Mouse (Mus musculus): ENCODE measurements around the gene Cntnap2. TPM values are rescaled to one million over a fixed set of nuclear protein-coding genes. Genes with fewer than 3 reads are reported as not detected.
"Not testable (repeated sequence)": the region's sequence is repeated elsewhere in the genome, so short reads cannot be mapped to it uniquely, and the experiment has no call there.

The Cntnap2 gene
- total RNA-seq, 2 experiments from 2014 or later: 0.76 to 2.0 TPM

DNA sequence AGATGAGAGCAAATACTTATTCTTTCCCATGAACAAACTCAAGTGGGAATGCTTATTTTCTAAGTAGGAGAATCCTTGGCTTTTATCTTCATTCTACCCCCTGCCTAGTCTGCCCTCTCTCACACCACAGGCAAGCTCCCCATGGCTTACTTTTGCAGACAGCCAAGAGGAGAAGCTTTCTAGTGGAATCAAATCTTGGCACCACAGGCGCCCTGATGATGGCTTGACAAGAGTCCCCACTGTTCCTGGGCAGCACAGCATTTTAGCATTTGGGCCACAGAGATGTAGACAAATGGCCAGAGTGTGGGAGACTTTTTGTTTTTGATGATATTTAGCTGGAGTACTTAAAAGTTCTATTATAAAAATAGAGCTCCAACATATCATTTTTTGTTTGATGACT is 1204.0 kb downstream of the Cntnap2 start:
- DNase-seq: no peak

DNA sequence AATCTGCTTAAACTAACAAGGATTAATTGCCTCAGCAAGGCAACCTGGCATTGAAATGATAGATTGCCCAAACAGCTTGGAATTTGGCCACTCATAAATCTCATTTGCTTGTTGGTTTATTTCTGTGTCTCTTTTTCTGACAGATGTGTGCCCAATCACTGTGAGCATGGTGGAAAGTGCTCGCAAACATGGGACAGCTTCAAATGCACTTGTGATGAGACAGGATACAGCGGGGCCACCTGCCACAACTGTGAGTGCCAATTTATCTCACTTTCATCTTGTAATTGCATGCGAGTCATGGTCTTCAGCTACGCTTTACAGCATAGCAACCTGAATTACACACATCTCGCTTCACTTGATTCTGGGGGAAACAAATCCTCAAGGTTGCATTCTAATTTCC is 1287.8 kb downstream of the Cntnap2 start:
- DNase-seq: no peak

DNA sequence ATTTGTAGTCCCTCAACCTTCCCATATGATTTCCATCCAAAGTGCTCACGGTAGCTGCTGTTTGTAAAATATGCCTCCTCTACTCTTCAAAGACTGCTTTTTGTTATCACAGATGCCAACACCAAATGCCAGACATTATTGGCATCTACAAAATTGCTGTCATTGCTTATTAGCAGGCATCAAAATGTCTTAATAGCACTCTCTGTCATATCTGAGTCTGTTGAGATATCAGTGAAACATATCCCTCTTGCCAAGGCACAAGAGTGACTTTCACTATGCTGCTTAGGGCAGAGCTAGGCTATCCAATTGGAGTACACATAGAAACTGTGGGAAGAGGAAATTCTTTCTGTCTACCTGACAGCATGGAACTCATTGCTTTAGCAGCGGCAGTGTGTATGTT is 1301.9 kb downstream of the Cntnap2 start:
- DNase-seq: no peak

DNA sequence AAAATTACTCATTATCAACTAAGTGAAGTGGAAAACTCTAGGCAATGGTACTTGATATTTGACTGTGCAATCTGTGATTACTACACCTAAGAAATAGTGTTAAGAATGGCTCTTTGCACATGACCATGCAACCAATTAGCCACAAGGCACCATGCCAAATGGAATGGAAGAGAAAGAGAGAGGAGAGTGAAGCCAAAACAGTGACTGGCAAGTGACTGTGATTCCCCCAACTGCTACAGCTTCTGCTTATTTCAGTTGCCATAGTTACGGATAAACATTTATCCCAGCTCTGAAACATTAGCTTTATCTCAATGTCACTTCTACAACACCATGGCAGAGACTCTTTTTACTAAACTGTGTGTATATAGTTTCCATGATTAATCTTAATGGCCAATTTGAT is 1303.0 kb downstream of the Cntnap2 start:
- no peak for DNase-seq

DNA sequence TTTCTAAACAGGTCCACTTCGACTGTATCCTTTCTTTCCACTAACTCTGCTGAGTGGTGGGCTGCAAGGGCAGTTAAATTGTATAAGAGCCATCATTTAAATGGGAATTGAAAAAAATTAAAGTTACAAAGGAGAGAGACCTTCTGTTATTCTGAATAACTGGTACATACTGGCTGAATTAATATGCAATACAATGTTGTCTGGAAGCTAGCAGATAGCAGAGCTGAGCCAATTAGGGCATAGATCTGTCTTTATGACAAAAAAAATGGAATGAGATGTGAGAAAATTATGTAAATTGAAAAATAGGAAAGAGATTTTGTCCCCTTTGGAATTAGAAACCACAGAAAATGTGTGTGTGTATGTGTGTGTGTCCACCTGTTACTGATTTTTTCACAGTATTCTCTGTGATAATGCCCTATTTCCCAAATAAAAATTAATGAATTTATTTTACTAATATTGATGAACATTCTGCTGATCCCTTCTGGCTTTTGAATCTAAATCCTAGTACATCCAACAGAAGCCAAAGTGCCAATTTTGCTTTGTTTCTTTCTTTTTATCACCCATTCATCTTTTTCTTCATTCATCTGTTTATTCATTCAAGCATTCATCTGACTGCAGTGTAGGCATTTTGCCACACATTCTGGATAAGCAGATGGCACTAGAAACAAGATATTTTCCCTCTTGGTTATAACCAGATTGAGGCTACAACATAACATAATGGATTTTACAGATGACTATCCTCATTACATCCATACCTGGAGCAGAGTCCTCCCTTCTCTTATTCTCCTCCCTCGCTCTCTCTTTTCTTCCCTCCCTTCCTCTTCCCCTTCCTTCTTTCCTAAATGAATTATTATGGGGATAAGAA is 1339.8 kb downstream of the Cntnap2 start:
- no peak for DNase-seq

DNA sequence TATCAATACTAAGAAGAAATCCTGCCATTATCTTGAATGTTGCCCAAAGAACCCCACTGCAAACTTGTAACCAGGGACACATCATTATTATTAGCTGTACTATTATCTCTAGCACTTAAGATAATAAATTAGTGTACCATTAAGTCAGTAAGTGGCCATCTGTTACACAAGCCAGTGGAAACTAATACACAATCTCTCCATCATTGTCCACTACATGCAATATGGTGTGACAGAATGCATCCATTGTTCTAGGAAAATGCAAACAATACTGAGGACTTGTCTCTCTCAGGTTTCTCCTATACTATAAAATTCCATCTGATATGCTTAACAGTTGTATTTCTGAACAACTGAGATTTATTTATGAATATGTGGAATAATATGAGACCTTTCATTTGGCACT is 1355.0 kb downstream of the Cntnap2 start:
- no peak for DNase-seq

DNA sequence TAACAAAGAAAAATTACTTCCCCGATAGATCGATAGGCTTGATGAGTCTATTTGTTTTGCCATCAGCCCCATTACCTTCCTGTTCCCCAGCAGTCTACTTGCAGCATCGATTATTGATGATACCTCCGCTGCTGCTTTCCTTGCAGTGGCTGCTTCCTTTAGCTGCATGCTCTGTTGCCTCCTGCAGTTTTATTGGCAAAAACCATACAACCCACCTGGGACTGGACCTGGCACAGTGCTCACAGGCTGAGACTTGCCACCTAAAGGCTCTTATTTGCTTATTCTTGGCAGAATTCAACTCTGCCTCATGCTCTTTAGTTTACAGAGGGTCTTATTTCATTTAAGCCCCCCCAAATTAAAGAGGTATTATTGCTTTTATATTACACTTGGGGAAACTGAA is 1355.4 kb downstream of the Cntnap2 start:
- no peak for DNase-seq

DNA sequence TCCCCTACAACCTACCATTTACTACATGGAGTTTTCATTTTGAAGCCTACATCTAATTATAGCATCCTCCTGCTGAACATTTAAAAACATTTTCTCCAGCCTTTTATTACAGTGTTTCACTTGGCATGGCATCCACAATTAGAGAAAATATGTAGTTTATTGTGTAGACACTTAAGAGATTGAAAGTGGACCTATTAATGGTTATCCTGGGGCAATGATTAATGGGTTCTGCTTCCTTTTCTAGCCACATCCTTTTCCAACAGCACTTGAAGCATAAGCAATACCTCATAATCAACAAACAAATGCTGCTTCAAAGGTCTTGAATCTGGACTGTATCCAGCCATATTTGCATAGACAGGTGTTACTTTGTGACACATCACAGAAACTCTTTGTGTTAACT is 1360.7 kb downstream of the Cntnap2 start:
- no peak for DNase-seq

DNA sequence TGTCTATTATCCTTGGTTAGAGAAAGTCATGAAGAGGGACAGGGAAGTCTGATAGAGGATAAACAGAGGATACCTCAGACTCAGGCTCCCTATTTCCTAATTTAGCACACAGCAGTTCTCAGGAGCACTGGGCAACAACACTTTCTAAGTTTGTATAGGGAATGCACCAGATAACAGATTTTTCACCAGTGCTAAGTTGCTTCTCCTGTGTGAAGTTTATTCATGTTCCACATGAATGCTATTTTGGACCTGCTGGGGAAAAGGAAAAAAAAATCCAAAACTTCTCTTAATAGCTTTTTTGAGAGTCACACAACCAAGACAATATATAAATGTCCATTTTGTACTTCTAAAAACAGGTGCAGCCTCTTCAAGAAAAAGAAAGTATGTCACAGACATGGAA is 1361.2 kb downstream of the Cntnap2 start:
- no peak for DNase-seq

DNA sequence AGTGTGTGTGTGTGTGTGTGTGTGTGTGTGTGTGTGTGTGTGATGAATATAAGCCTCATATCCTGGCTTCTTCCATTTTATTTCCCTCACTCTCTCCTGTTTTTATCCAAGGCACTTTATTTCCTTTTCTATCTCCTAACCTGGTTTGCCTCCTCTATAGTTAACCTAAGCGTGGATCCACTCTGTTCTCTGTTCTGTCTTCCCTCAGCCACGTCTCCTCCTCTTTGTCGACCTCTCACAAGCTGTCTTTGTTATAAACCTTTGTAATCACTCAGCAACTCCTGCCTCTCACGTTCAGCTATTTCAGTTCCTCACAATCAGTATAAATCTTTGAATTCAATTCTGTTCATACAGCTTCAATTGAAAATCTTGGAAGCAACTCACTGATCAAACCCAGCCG is 1369.1 kb downstream of the Cntnap2 start:
- DNase-seq: no peak

DNA sequence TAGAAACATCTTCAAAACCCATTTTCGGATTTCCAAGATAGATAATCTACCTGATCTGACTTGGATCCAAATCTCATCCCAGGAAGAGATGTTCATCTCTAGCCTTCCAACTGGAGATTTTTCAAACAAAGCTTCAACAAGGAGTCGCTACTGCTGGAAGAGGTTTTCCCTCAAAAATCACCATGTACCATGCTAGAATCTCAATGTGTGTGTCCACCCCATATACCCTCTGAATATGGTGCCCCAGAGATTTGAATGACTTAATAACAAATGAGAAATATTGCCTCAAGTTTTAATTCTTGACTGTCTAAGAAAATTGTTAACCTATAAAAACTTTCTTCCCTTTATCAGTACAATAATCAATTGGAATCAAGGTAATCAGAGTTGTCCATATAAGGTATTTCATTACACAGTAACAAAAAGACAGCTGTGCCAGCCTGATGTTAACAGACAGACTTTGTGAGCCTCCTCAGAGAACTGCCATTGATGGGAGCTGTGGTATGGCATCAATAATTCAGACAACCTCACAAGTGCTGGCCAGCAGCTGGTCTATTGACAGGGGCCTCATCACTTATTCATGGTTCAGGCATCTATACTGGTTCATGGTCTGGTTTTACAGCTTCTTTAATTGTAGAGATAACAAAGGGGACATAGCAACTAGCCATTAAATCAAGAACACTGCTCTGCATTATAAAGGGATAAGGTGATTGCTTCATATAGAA is 1391.9 kb downstream of the Cntnap2 start:
- DNase-seq: no peak

DNA sequence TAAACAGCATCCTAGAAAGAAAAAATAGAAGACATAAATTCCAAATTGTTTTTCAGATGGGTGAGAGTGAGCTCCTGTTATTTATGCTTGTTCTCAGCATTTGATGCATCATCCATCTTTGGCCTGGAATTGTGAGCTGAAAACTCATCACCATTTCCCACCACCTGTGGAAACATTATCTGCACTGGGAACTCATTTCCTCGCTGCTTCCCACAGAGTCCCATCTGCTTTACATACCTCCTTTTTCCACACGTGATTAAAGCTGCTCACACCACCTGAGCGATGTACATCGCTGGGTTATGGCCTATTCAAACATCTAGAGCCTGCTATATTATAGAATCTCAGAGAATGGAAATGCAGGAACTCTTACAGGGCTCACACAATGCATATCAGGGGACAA is 1413.5 kb downstream of the Cntnap2 start:
- DNase-seq: no peak

DNA sequence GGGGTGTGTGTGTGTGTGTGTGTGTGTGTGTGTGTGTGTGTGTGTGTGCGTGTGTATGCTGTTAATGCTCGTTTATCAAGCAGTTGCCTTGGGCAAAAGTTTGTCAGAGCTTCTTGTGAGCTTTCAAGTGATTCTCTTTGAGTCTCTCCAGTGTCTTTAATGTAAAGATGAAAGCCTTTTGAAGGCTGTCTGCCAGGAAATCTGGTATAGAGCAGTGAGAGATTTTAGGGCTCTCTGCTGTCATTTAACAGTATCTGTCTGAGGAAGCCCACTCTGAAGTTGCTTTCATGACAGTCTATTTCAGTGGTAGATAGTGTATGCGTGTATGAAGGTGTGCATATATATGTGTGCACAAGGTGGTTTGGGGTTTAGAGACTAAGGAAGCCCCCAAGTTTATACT is 1425.2 kb downstream of the Cntnap2 start:
- no peak for DNase-seq

DNA sequence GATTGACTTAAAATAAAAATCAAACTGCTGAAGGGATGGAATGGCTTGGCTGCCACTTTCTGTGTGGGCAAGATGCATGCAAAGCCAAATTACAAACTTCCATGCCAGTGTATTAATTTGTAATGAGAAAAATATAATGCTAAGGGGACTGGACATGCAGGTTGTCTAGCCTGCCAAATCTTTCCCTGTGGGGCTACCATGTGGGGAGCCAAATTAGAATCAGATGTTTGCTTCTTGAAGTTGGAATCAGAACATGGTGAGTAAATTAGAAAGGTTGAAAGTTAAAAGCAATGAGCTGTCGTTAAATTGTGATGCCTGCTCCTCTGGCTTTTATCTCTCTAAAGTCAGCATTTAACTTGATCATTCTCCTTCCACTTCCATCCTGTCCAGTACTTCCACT is 1443.6 kb downstream of the Cntnap2 start:
- no peak for DNase-seq

DNA sequence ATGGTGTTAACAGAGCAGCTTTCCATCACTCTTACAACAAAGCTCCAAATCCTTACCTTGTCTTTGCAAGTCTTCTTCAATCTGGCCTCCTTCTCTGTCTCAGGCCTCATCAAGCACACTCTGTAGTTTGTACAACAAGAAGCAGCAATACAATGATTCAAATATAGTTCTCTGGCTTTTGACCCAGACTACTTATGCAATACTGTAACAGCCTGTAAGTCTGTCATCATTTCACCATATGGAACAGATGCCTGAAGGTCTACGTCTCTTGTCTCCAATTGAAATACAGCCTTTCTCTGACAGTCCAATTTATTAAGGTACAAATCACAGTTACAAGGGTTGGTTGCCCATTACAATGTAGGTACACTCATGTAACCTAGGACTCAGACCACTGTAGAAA is 1453.7 kb downstream of the Cntnap2 start:
- DNase-seq: no peak

DNA sequence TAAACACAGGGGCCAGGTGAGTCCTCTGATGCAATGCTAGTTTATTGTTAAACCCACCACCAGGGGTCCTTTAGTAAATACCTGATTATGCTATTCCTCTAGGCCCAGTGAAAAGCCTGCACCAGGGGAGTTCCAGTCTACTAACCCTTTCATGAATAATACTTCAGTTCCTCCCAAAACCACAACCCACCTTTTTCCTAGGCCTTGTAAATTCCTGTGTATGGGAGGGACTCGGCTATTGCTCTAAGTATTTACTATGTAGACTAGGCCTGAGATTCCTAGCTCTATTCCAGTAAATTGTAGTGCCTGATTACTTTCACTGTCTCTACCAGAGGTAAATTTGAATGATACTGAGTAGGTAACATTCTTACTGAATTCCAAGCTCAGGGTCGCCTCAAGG is 1478.4 kb downstream of the Cntnap2 start:
- not testable (repeated sequence) for DNase-seq

DNA sequence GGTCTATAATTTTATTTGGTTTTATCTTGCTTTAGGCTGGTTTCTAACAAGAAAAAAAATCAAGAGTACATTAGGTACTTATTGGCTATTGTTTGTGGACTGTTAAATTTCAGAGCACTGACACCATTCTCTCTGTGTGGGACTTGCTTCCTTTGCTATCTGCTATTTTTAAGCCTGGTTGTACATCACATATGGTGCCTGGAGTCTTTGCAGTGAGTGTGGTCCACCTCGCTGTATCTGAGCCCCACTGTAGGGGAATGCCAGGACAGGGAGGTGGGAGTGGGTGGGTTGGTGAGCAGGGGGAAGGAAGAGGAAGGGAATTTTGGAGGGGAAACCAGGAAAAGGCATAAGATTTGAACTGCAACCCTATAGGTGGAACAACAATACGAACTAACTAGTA is 1504.3 kb downstream of the Cntnap2 start:
- no peak for DNase-seq

DNA sequence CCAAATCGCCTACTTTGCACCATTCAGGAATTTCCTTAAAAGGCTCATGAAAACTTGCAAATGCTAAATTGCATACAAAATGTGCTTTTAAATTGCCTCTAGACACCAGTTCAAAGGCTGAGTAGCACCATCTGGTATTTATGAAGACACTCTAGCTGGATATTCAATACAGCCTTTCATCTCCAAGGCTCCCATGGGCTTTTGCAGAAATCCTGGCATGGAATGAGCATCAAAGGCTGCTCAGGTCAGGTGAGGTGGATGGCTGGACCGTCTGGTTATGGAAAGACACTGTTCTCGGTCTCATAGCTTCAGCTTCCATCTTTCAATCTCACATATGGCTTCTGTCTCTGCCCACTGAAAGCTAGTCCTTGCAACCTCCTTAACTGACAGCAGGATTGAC is 1515.9 kb downstream of the Cntnap2 start:
- no peak for DNase-seq

DNA sequence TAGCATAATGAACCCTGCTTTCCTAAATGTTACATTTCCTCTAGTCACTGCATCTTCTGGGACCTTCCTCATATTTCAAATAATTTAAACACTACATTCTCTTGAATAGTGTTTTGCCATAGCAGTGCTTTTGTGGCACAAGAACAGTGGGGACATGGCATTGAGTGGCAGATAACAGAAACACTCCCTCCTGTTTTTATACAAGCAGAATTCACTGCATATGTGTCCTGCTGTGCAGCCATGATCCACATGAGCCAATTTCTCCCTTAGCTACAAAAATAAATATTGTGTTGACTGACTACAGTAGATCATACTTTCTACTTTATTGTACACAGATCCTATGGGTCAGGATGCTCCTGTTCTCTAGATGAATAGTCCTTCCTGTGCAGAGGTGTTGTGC is 1553.2 kb downstream of the Cntnap2 start:
- DNase-seq: no peak

DNA sequence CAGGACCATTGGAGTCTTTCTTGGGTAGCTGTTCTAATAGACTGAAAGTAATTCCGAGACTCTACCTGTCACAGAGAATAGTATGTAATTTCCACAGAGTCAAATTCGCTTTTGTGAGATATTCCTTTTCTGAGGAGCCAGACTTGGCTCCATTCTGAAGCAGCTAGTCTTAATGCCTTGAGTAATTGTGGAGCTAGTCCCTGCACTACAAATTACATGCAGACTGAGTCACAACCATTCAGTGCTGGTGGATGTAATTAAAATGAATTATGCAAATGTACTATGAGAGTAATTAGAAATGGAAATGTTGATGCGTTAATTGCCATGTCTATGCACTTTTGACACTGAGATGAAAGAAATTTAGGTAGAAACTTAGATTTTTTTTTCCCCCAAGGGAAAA is 1553.7 kb downstream of the Cntnap2 start:
- no peak for DNase-seq

DNA sequence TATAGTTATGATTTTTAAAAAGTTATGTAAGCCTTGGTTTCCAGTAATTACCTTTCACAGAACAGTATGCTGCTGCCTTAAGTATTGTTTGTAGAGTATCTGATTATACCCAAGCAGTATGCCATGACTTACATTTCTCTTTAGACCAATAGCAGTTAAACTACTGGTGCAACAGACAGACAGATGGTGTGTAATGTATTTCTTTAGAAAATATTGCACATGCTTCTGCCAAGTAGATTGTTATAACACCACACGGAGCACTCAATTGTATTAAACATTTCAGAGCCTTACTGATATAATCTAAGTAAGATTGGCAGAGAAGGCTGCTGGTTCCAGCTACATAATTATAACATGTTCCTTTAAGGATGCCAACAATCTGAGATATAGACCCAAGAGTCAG is 1609.9 kb downstream of the Cntnap2 start:
- DNase-seq: no peak

DNA sequence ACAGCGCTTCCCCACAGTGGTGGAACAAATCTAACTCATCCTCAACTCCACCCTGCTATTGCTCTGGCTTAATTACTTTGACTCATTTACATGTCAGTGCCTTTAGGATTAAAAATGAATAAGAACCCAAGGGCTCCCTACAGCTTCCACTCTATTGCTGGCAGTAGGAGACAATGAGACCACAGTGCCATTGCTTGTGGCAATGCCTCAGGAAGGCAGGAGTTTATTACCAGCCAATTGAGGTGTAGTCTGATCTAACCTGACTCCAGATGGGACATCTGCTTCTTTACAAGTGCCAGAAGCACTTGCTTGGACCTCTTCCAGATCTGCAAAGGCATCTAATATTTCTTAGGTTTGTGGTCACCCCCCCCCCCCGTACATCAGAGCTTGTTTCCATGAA is 1615.9 kb downstream of the Cntnap2 start:
- DNase-seq: no peak

DNA sequence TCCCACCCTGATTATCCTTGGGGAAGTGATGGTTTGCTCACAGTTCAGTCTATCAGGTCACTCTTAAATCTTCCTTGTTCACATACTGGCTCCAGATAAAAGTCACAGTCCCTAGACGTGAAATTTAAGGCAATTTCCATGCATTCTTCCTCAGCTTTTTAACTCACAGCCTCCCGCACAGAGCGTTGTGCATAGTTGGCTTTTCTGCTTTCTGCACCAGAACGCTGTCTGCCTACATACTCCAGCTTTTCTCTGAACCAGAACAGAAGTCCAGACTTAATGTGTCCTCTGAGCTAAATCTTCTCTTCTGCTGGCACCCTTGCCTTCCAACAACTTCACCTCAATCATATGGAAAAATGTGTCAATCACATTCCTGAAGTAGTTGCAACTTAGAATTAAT is 1616.5 kb downstream of the Cntnap2 start:
- DNase-seq: no peak

DNA sequence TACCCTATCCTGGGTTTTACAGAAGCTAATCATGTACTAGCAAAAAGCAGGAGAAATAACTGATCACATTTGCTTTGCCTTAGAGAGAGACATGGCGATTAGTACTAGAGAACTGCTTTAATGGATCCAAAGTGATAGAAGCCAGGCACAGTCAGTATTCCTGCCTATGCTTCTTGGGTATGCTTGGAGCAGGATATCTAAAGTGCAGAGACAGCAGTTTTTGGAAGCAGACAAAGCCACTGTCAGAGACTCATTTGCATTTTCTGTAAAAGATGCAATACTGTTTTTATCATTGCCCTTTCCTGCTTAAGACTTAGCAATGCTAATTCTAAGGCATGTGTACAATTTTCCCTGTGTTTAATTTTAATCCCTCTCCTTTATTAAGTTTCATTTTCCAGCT is 1637.0 kb downstream of the Cntnap2 start:
- DNase-seq: no peak
